Mouse (Mus musculus) CD4-positive naive resting alpha-beta T cell, adult 76 days (primary cell): ENCODE data around the gene Gpr82. TPM values are rescaled to one million over a fixed set of nuclear protein-coding genes. Genes with fewer than 3 reads are reported as not detected.

Experiments
- total RNA-seq: library from RNA; stranded (reverse); gene quantifications from one replicate; pipeline ENCODE4 v1.2.4, GENCODE M21; 2023

Gene Gpr82
- total RNA-seq, result not detected

DNA sequence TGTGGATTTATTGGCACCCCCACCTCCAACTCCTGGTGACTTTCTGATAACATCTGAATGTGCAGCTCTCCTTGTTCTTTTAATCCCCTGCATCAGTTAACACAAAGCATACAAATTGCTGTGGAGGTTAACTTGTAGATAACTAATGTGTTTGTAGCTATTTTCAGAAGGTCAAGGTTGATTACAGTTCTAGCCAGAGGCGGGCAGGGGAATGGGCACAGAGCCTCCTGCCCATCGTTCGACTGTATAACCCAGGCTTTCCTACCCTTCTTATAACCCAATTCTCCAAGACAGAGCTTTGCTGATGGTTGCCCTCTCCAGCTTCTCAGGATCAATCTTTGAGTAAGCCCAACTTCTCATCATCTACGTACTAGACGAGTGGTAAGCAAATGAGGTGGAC is at the start of gene Gpr82:
Gene Gpr82 (plus strand): TSS at position 301 of the 400 bp plus-strand sequence.

GRCm38 (mm10) chrX:13631599-13632283 is 29.4 kb upstream of the Gpr82 start, which contains the start of gene Gpr34:
TSS of gene Gpr34 (plus strand) at chrX:13632089.

Other genes with a start within 250 kb of the Gpr82 start
- gene Nyx, start 195.3 kb upstream of the Gpr82 start, total RNA-seq, result 0.12 TPM
- gene Gpr34, start 29.3 kb upstream of the Gpr82 start, total RNA-seq, result 4.3 TPM
- gene Cask, start 190.0 kb downstream of the Gpr82 start, total RNA-seq, result 6.0 TPM